Mouse (Mus musculus): ENCODE measurements at regions not wholly inside any gene's neighbourhood (a gene's known extent, or its start where the extent isn't known, plus 50 kb on each side); places are given as distances from the start of the nearest gene placed in this dataset.
"Not testable (repeated sequence)": the region's sequence is repeated elsewhere in the genome, so short reads cannot be mapped to it uniquely, and the experiment has no call there.

DNA sequence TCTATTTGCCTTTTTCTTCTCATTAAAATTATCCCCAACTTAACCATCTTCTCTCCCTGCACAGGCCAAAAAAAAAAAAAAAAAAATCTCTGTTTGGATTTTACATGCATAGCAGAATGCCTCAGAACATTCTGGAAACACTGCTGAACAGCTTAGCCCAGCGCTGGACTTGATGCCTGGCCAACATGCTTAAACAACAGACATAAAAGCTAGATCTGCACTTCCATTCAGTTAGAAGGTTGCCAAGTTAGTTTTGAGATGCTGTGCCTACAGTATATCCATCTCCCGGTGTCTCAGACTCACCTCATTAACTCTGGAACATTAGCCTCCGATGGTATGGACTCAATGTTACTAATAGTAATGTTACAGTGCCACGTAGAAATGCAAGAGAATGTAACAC, 785.6 kb upstream of the Sox9 start:
- no peak for ATAC-seq

GRCm38 (mm10) chr11:112010848-112011247, 771.2 kb upstream of the Sox9 start:
- ATAC-seq, result not testable (repeated sequence)

DNA sequence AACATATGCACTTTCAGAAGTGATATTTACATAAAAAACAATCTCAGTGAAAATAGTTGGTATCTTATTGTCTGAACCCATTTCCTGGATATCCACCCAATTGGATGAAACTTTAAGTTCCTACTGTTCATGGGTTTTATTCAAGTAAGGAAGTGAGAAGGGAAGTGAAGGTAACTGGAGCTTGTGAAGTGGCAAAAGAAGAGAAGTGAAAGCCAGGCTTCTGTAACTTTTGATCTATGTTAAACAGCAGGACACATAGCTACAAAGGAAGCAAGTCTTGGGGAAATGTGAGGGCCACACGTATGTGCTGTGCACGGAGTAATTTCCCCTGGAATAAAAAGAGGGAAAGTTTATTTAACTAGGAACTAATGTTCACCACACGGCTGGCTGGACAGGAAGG, 764.1 kb upstream of the Sox9 start:
- no peak for ATAC-seq

DNA sequence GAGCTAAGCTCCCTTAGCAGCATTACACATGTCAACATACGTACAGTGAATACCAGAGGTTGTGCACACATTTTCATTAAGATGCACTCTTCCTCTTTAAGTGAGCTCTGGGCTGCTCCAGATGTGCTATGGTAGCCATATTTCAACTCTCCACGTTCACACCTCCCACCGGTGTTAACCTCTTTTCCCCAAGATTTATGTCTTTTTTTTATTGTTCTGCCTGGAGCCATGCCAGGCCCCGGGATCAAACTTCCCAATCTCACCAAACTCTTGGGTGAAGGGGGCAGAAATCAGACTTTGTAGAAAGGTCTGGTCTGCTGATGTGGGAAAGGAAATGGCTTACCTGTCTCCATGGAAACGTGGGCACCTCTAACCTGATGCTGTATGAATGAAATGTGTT, 754.0 kb upstream of the Sox9 start:
- ATAC-seq, result no peak

- no peak for ATAC-seq
These were observed 743.3 kb upstream of the Sox9 start for GRCm38 (mm10) chr11:112038741-112039140.

GRCm38 (mm10) chr11:112044455-112044854, 737.6 kb upstream of the Sox9 start:
- no peak for ATAC-seq

DNA sequence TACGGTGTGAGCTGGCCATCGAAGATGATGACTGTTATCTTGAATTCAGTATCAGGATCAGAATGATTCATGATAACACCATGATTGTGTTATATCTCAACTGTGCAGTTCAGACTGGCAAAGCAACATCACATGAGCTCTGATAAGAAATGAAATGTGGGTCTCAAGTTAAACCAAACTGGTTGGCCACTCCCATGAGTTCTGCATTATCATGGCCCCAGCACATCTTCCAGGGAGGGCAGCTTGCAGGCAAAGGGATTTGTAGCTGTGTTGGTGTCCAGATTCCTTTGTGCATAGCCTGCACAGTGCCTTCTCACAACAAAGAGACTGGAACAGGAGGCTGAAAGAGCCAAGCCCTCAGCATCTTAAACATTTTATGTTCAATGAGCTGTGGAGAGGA, 736.7 kb upstream of the Sox9 start:
- no peak for ATAC-seq

DNA sequence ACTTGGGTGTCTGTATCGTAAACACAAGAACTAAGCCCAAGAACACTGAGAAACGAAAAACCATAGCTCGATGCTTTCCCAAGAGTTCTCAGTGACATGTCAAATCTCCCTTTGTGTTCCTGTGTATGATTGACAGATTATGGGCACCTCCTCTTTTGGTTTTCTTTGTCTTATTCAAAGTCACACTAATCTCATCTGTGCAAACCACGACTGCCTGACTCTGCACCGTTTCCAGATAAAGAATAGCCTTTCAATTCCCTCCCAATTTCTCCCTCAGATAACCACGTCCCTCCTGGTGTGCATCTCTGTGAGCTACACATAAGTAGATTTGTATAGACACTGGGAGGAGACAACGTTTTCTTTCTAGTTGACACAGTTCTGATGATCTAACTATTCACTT, 731.7 kb upstream of the Sox9 start:
- ATAC-seq, result no peak

- ATAC-seq, result no peak
These were observed 726.4 kb upstream of the Sox9 start for GRCm38 (mm10) chr11:112055591-112055990.

- no peak for ATAC-seq
These were observed 714.8 kb upstream of the Sox9 start for GRCm38 (mm10) chr11:112067176-112067575.

DNA sequence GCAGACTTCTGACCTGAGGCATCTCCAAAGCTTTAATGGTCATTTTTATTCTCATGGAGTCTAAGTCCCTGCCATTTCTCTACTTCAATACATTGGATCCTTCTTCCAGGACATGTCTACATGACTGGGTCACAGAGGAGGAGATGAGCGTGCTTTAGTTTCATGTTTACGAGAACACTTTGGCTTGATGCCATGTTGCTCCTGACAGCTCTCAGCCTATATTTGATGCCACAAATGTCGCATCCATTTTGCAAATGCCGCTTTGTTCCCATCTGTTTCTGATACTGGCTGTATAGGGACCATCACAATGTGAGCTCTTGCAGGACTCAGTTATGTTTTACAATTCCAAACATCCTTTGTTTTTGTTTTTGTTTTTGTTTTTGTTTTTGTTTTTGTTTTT, 713.2 kb upstream of the Sox9 start:
- no peak for ATAC-seq

- no peak for ATAC-seq
These were observed 710.5 kb upstream of the Sox9 start for GRCm38 (mm10) chr11:112071571-112071970.

GRCm38 (mm10) chr11:112081386-112081785, 700.6 kb upstream of the Sox9 start:
- ATAC-seq, result no peak

DNA sequence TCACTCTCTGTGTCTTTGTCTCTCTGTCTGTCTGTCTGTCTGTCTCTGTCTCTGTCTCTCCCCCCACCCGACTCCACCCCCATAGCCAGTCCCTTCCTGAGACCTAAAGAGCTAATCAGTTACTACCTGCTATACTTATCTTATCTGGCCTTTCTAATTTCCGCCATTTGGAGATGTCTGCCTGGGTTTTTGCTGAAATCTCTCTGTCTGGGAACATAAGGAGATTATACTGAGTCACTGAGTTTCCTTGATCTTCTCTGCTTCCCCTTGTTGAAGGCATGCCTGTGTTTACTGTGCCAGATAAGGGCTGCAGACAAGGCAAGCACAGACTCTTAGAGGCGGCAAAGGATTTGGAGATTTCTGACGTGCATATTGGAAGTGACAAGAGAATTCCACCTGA, 699.0 kb upstream of the Sox9 start:
- no peak for ATAC-seq

GRCm38 (mm10) chr11:112092168-112092567, 689.9 kb upstream of the Sox9 start:
- ATAC-seq, result no peak

GRCm38 (mm10) chr11:112095009-112095408, 687.0 kb upstream of the Sox9 start:
- ATAC-seq, result no peak

- ATAC-seq, result no peak
These were observed 683.9 kb upstream of the Sox9 start for GRCm38 (mm10) chr11:112098161-112098560.

GRCm38 (mm10) chr11:112103252-112103651, 678.8 kb upstream of the Sox9 start:
- no peak for ATAC-seq

GRCm38 (mm10) chr11:112106891-112107290, 675.1 kb upstream of the Sox9 start:
- no peak for ATAC-seq

DNA sequence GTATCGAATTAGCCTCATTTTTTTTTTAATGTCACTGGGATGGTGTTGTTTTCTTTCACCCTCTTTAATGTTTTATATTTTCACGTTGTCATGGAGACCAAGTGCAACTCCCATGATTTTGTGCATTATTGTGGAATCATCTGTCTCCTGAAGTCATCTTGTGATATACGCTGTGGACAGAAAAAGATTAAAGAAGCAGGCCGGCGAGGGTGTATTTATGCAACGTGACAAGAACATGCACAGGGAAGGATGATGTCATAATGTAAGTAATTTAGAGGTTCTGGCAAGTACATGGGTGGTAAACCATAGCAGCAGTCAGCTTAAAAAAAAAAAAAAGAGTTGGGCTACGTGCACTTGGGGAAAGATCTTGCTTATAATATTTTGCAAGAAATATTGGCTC, 674.7 kb upstream of the Sox9 start:
- ATAC-seq, result no peak

DNA sequence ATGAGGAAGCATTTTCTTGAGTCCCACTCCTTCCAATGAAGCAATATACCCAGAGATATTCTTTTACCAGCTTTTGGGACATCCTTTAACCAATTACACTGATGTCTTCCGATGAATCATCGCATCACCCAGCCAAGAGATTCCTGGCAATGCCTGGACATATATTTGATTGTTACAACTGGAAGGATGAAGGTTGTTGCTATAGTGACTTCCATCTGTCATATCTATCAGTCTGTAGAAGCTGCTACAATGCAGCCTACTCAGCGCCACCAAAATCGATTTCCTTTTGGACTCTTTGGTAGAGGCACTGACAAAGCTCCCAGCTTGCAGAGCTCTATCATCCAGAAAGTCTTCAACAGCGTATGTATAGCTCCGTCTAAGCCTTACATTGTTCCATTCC, 661.0 kb upstream of the Sox9 start:
- no peak for ATAC-seq

GRCm38 (mm10) chr11:112121831-112122230, 660.2 kb upstream of the Sox9 start:
- ATAC-seq, result no peak

DNA sequence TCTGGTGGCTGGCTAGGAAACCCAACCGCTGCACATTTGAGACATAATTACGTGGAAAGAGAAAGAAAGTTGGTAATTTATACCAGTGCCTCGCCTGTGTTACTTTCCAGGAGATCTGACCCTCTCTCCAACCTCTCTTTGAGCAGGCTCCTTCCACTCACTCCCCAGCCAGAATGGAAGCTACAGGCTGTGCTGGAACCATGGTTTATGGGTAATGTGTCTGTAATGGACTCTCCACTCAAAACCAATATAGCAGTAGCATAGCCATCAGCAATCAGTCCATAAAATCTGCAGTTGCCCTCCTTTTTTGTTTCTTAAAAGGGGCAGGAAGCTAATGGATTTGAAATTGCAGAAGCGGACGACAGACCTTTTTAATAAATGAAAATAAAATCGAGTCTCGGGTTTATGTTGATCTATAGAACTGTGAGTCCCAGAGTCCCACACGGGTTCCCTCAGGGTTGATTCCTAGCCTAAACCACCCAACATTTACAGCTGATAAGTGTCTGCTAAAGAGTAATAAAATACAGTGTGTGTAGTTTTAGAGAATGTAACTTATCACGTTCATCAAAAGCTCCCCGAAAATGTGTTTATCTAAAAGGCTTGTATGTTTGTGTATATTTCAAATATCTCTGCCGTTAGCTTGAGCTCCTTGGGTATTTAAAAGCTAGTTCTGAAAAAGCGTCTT, 656.6 kb upstream of the Sox9 start:
- ATAC-seq, result no peak

DNA sequence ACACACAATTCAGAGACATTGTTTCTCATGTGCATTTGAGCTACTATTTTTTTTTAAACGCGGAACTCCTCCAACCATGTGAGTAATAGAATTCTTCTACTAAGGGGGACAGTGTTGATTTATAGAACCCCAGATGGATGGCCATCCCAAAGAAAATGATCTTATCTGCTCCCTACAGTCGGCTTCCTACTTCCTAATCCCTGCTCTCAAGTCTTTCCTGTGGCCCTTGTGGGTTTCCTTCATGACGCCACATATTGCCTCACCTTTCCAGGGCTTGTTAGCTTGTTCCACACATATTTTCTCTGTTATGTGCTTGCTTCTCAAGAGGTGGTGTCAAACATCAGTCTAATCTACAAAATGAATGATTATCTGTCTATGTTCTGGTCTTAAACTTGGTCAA, 651.9 kb upstream of the Sox9 start:
- ATAC-seq, result no peak

DNA sequence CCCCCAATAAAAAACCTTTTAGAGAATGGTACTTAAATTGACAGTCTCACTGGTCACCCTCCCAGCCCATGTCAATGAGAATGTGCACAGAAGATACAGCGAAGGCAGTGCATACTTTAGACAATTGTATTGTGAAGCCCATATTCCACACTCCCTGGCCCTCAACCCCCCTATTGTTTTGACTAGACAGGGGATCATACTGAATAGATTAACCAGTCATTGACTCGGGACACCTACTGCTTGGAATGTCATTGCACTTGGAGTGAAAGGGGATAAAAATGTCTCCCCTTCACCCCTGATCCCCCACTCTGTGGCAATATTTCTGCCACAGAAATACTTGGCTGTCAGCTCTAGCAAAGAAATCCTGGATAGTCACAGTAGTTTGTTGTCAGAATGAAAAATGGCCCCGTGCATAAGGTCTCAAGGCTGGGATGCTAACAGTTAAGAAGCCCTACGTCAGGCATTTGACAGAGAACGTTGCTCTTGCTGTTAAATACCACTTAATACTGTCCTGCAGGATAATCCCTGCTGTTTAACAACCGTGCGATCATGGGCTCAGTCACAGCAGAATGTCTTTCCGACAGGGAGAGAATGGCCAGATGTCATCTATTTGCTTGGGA, 644.5 kb upstream of the Sox9 start:
- ATAC-seq, result no peak

All from inflammation-experienced regulatory T-cells, adult 6 months (primary cell).